Mouse (Mus musculus) CH12.LX (cell line): ENCODE data around the gene Htr6. TPM values are rescaled to one million over a fixed set of nuclear protein-coding genes. Genes with fewer than 3 reads are reported as not detected.

Experiments used
- DNase-seq: peaks from one replicate; pipeline ENCODE4 v3.0.0-alpha.2; 2013; ENCODE audit errors: extremely low read depth
- H3K27ac ChIP-seq: 2 replicates; pipeline ENCODE4 v1.5.1; 2012; ENCODE audit warnings: low read depth, mild to moderate bottlenecking, control low read depth, moderate library complexity; ENCODE audit not compliant: insufficient read depth
- H3K27me3 ChIP-seq: replicated peaks from 2 replicates; pipeline ENCODE3; 2012; ENCODE audit warnings: inconsistent platforms
- H3K36me3 ChIP-seq, 2 experiments: replicated peaks in 1 of 2; 2 replicates each; pipeline versions ENCODE3 to v1.6.1; 2012; ENCODE audit warnings: inconsistent platforms in 1 of 2, low read length in 1 of 2, mild to moderate bottlenecking in 1 of 2, mixed read lengths in 1 of 2, moderate library complexity in 1 of 2; ENCODE audit not compliant: control insufficient read depth in 1 of 2, insufficient read depth in 1 of 2
- H3K4me1 ChIP-seq, 2 experiments: 2 replicates each; pipeline ENCODE4 v1.6.1; 2012; ENCODE audit warnings: inconsistent platforms in 1 of 2, moderate library complexity in 1 of 2; ENCODE audit not compliant: insufficient read depth in 2 of 2, control insufficient read depth in 1 of 2
- H3K4me2 ChIP-seq: 2 replicates; pipeline ENCODE4 v1.6.1; 2012; ENCODE audit warnings: low read depth, mild to moderate bottlenecking, control low read depth; ENCODE audit not compliant: poor library complexity, insufficient read depth, severe bottlenecking
- H3K4me3 ChIP-seq, 3 experiments: fragments of 150-350 bp in 1 of 3; sonication (generic) in 1 of 3; replicated peaks in 1 of 3; 2 replicates each; pipeline versions ENCODE3 to v1.5.1; 2011 to 2012; ENCODE audit warnings: low read depth in 2 of 3, low read length in 2 of 3, mild to moderate bottlenecking in 2 of 3, moderate library complexity in 2 of 3, control low read depth in 1 of 3, improper control_type of control experiment in 1 of 3, inconsistent platforms in 1 of 3, mixed read lengths in 1 of 3; ENCODE audit not compliant: poor library complexity in 1 of 3
- H3K79me2 ChIP-seq: replicated peaks from 2 replicates; pipeline ENCODE4 v1.6.1; 2012; ENCODE audit warnings: mild to moderate bottlenecking, moderate library complexity; ENCODE audit not compliant: control insufficient read depth, poor library complexity, insufficient read depth, severe bottlenecking; ENCODE audit errors: extremely low read depth
- H3K9ac ChIP-seq: 2 replicates; pipeline ENCODE4 v1.6.1; 2012; ENCODE audit warnings: low read depth, mild to moderate bottlenecking, control low read depth, moderate library complexity; ENCODE audit not compliant: insufficient read depth
- H3K9me3 ChIP-seq: replicated peaks from 2 replicates; pipeline ENCODE3; 2012; ENCODE audit warnings: low read length, inconsistent platforms, mixed read lengths
- BHLHE40 ChIP-seq: IDR thresholded peaks from 2 replicates; pipeline ENCODE4 v1.6.1; 2011; ENCODE audit warnings: mild to moderate bottlenecking, low read depth, low read length, improper control_type of control experiment
- CHD1 ChIP-seq: IDR thresholded peaks from 2 replicates; pipeline ENCODE4 v1.6.1; 2012; ENCODE audit warnings: low read depth, low read length, improper control_type of control experiment, inconsistent platforms
- CTCF ChIP-seq, 2 experiments: IDR thresholded peaks in 1 of 2; conservative IDR thresholded peaks in 1 of 2; 2 replicates each; pipeline ENCODE4 v1.5.1; 2011 to 2012; ENCODE audit warnings: low read depth in 2 of 2, low read length in 2 of 2, improper control_type of control experiment in 1 of 2, inconsistent platforms in 1 of 2, mild to moderate bottlenecking in 1 of 2, moderate library complexity in 1 of 2
- ELF1 ChIP-seq: IDR thresholded peaks from 2 replicates; pipeline ENCODE4 v1.6.1; 2014; ENCODE audit warnings: low read depth, mild to moderate bottlenecking, inconsistent platforms, low read length, improper control_type of control experiment
- GABPA ChIP-seq: IDR thresholded peaks from 2 replicates; pipeline ENCODE4 v1.6.1; 2012; ENCODE audit warnings: low read depth, low read length, improper control_type of control experiment, inconsistent platforms; ENCODE audit not compliant: insufficient replicate concordance
- HCFC1 ChIP-seq: IDR thresholded peaks from 2 replicates; pipeline ENCODE4 v1.6.1; 2012; ENCODE audit warnings: low read depth, mild to moderate bottlenecking, inconsistent platforms, low read length, improper control_type of control experiment
- IRF4 ChIP-seq: IDR thresholded peaks from 2 replicates; pipeline ENCODE4 v1.6.1; 2014; ENCODE audit warnings: low read depth, mild to moderate bottlenecking, inconsistent platforms, low read length, improper control_type of control experiment
- JUN ChIP-seq: IDR thresholded peaks from 2 replicates; pipeline ENCODE4 v1.6.1; 2011; ENCODE audit warnings: low read depth, mild to moderate bottlenecking, low read length, improper control_type of control experiment, moderate library complexity; ENCODE audit not compliant: insufficient read depth
- JUND ChIP-seq: conservative IDR thresholded peaks from 2 replicates; pipeline ENCODE4 v1.6.1; 2011; ENCODE audit warnings: low read depth, low read length, improper control_type of control experiment
- KAT2A ChIP-seq: IDR thresholded peaks from 2 replicates; pipeline ENCODE4 v1.6.1; 2012; ENCODE audit warnings: low read length, improper control_type of control experiment, inconsistent platforms; ENCODE audit not compliant: insufficient replicate concordance
- MAFK ChIP-seq: IDR thresholded peaks from 2 replicates; pipeline ENCODE4 v1.6.1; 2011; ENCODE audit warnings: low read length, improper control_type of control experiment; ENCODE audit not compliant: insufficient replicate concordance
- MAZ ChIP-seq: IDR thresholded peaks from 2 replicates; pipeline ENCODE4 v1.6.1; 2012; ENCODE audit warnings: low read depth, mild to moderate bottlenecking, inconsistent platforms, low read length, improper control_type of control experiment, moderate library complexity
- MXI1 ChIP-seq: IDR thresholded peaks from 2 replicates; pipeline ENCODE4 v1.6.1; 2011; ENCODE audit warnings: mild to moderate bottlenecking, low read depth, low read length, improper control_type of control experiment
- MYC ChIP-seq: IDR thresholded peaks from 2 replicates; pipeline ENCODE4 v1.6.1; 2011; ENCODE audit warnings: low read depth, mild to moderate bottlenecking, improper control_type of control experiment, low read length
- POLR2A ChIP-seq: IDR thresholded peaks from 2 replicates; pipeline ENCODE4 v1.6.1; 2011; ENCODE audit warnings: low read depth, mild to moderate bottlenecking, improper control_type of control experiment, low read length
- POLR2AphosphoS2 ChIP-seq: IDR thresholded peaks from 2 replicates; pipeline ENCODE4 v1.6.1; 2011; ENCODE audit warnings: low read depth, low read length, improper control_type of control experiment
- SMC3 ChIP-seq: IDR thresholded peaks from 2 replicates; pipeline ENCODE4 v1.6.1; 2011; ENCODE audit warnings: low read depth, low read length, improper control_type of control experiment
- TBP ChIP-seq: conservative IDR thresholded peaks from 2 replicates; pipeline ENCODE4 v1.6.1; 2011; ENCODE audit warnings: low read depth, low read length, improper control_type of control experiment
- TCF12 ChIP-seq: IDR thresholded peaks from 2 replicates; pipeline ENCODE4 v1.6.1; 2014; ENCODE audit warnings: low read depth, mild to moderate bottlenecking, inconsistent platforms, low read length, improper control_type of control experiment
- UBTF ChIP-seq: IDR thresholded peaks from 2 replicates; pipeline ENCODE4 v1.6.1; 2012; ENCODE audit warnings: low read depth, mild to moderate bottlenecking, inconsistent platforms, low read length, improper control_type of control experiment, moderate library complexity
- USF1 ChIP-seq: IDR thresholded peaks from 2 replicates; pipeline ENCODE4 v1.6.1; 2014; ENCODE audit warnings: low read depth, mild to moderate bottlenecking, inconsistent platforms, low read length, improper control_type of control experiment
- ZC3H11A ChIP-seq: IDR thresholded peaks from 2 replicates; pipeline ENCODE4 v1.6.1; 2012; ENCODE audit warnings: low read depth, mild to moderate bottlenecking, inconsistent platforms, low read length, improper control_type of control experiment
- ZNF384 ChIP-seq: IDR thresholded peaks from 2 replicates; pipeline ENCODE4 v1.6.1; 2012; ENCODE audit warnings: low read depth, low read length, improper control_type of control experiment, inconsistent platforms
- dilution Hi-C: fragments of 300-500 bp; cut with MboI; formaldehyde crosslinking; loops from 2 replicates; pipeline ENCODE4 v1.14.3; 2020; ENCODE audit warnings: low sequenced_read_pairs; ENCODE audit not compliant: extremely low pct_unique_long_range_greater_than_20kb, extremely low pct_ligation_motif_present
- in situ Hi-C: fragments of 300-500 bp; cut with MboI; formaldehyde crosslinking; loops from 3 replicates; pipeline ENCODE4 v1.14.3; 2019; ENCODE audit warnings: low sequenced_read_pairs, low pct_ligation_motif_present, low pct_unique_long_range_greater_than_20kb, mixed read lengths
- polyA plus RNA-seq: library from polyadenylated mRNA; unstranded; fragments of >175 nt; gene quantifications from 2 replicates; pipeline ENCODE4 v1.2.1, GENCODE M21; 2012; ENCODE audit warnings: low read depth; ENCODE audit not compliant: insufficient read length
- total RNA-seq, 2 experiments: library from RNA; depleted of rRNA; stranded (reverse); fragments of 300-350 nt in 1 of 2; fragments of >200 nt in 1 of 2; gene quantifications; 2 replicates each; pipeline ENCODE4 v1.2.3; 2012 to 2014

Gene Htr6
- total and polyA plus RNA-seq, 3 experiments: not detected

- peaks cover 9 to 15% of the 10 kb centered on the region in 2 experiments; a peak in 3 of 4 replicates for H3K4me1 ChIP-seq
- H3K9me3 ChIP-seq: peaks cover under 1% of the 10 kb centered on the region
- H3K27ac ChIP-seq: no peak overlapping the region
- dilution Hi-C loops (no loop called here), in situ Hi-C loops (no loop called here)
- H3K4me3 ChIP-seq: no peak overlapping the region
- H3K36me3 ChIP-seq: peaks cover 24 to 44% of the 10 kb centered on the region in 2 experiments
- no peak for TF ChIP-seq KAT2A
- TF ChIP-seq ZNF384: no peak
- no peak for TF ChIP-seq MAZ
- no peak for TF ChIP-seq JUND
- no peak for TF ChIP-seq GABPA
- TF ChIP-seq ELF1: no peak
- TF ChIP-seq ZC3H11A: no peak
- TF ChIP-seq CHD1: no peak
- no peak overlapping the region for H3K9ac ChIP-seq
- no peaks in the 10 kb centered on the region for H3K27me3 ChIP-seq
- H3K79me2 ChIP-seq: 0 out of 2 replicates have a peak, but pooled peaks cover 1% of the 10 kb centered on the region
- no peak for DNase-seq
- no peak overlapping the region for H3K4me2 ChIP-seq
Observed at GRCm38 (mm10) chr4:139100326-139100725, 25.0 kb upstream of the Htr6 start.

DNA sequence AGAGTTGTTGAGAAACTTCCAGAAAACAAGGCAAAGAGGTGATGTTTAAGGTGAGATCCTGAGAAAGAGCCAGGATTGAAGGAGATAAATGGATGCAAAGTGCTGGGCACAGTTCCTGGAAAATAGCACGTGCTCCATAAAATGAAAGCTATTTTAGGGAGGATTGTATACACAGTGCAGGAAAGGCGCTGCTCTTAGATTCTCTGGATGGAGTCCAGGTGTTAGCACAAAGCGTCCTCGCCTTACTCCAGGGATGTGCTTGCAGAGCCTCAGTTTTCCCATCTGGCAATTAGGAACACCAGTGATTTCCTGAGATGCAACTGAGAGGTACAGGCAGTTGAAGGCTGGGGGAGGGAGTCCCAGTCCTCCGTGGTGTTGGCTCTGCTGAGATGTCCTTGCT lies 20.8 kb upstream of the Htr6 start:
- dilution Hi-C loops (no loop called here), in situ Hi-C loops (no loop called here)

GRCm38 (mm10) chr4:139095406-139095805 lies 20.0 kb upstream of the Htr6 start:
- H3K79me2 ChIP-seq: no peaks in the 10 kb centered on the region
- in situ Hi-C loops: no loop called here
- DNase-seq: no peak
- no peak for TF ChIP-seq POLR2A
- TF ChIP-seq KAT2A: no peak
- no peak for TF ChIP-seq MXI1
- TF ChIP-seq ELF1: no peak
- no peak for TF ChIP-seq SMC3
- TF ChIP-seq ZNF384: no peak
- TF ChIP-seq HCFC1: no peak
- no peak for TF ChIP-seq POLR2AphosphoS2
- no peak for TF ChIP-seq MYC
- no peak for TF ChIP-seq CTCF (conservative IDR thresholded peaks at IDR 0.05 in 1 of 2, IDR thresholded peaks at IDR 0.05 in 1 of 2; ENCODE audit: low read depth in 2 of 2, low read length in 2 of 2)
- no peak for TF ChIP-seq USF1
- TF ChIP-seq IRF4: no peak
- TF ChIP-seq, all 38 proteins: peak for 0
- dilution Hi-C loops: no loop called here
- Histone ChIP-seq H3K27ac (no peak overlapping the region), H3K36me3 (no peaks in the 10 kb centered on the region), H3K9me3 (peaks cover 15% of the 10 kb centered on the region), H3K27me3 (no peaks in the 10 kb centered on the region), H3K4me3 (no peak overlapping the region), H3K4me2 (no peak overlapping the region), H3K9ac (no peak overlapping the region), H3K4me1 (peaks cover 0 to 5% of the 10 kb centered on the region in 2 experiments; a peak in 1 of 4 replicates)

More for the DNA sequence above, 20.8 kb upstream of the Htr6 start:
- H3K27ac ChIP-seq: no peak overlapping the region
- no peak overlapping the region for H3K9ac ChIP-seq
- TF ChIP-seq MXI1: no peak
- no peak for TF ChIP-seq MAFK
- TF ChIP-seq ELF1: no peak
- no peak for TF ChIP-seq TBP
- TF ChIP-seq JUND: no peak
- no peak for TF ChIP-seq BHLHE40
- TF ChIP-seq TCF12: no peak
- no peak for TF ChIP-seq MYC
- TF ChIP-seq IRF4: no peak
- TF ChIP-seq JUN: no peak
- TF ChIP-seq UBTF: no peak
- no peaks in the 10 kb centered on the region for H3K27me3 ChIP-seq
- peaks cover 0 to 3% of the 10 kb centered on the region in 2 experiments for H3K36me3 ChIP-seq
- H3K4me2 ChIP-seq: no peak overlapping the region
- peaks cover 15% of the 10 kb centered on the region for H3K9me3 ChIP-seq
- no peaks in the 10 kb centered on the region for H3K79me2 ChIP-seq
- no peak for DNase-seq
- H3K4me1 ChIP-seq: no peaks in the 10 kb centered on the region; a peak in 1 of 4 replicates
- H3K4me3 ChIP-seq: no peak overlapping the region
